Mouse (Mus musculus) megakaryocyte-erythroid progenitor cell, adult 5-6 weeks (primary cell): ENCODE measurements around the gene Fmo4. TPM values are rescaled to one million over a fixed set of nuclear protein-coding genes. Genes with fewer than 3 reads are reported as not detected.
A peak's percentile ranks its signal among the peaks of the same experiment; 100 is the strongest.
"Not testable (repeated sequence)": the region's sequence is repeated elsewhere in the genome, so short reads cannot be mapped to it uniquely, and the experiment has no call there.

Source experiments
- ATAC-seq: replicated peaks from 2 replicates; pipeline ENCODE4 v1.8.0; 2016; ENCODE audit warnings: mild to moderate bottlenecking, inconsistent platforms; ENCODE audit not compliant: severe bottlenecking, poor library complexity, low FRiP score, low TSS enrichment
- total RNA-seq, 2 experiments: library from RNA; stranded (forward) in 1 of 2; stranded (reverse) in 1 of 2; fragments of 200-1000, 215-1000 nt in 1 of 2; fragments of >200 nt in 1 of 2; fragmentation: Nextera tagmentation in 1 of 2; gene quantifications; 2 replicates each; pipeline ENCODE4 v1.2.3; 2014 to 2017

The Fmo4 gene
- total RNA-seq, 2 experiments from 2014 or later = not detected

GRCm38 (mm10) chr1:162807441-162807840 is 6.3 kb downstream of the Fmo4 start:
- ATAC-seq = no peak

GRCm38 (mm10) chr1:162805011-162805410 is 8.8 kb downstream of the Fmo4 start:
- no peak for ATAC-seq

- ATAC-seq = no peak
These were observed 17.3 kb downstream of the Fmo4 start for GRCm38 (mm10) chr1:162796441-162796840.

- ATAC-seq = no peak
These were observed 21.3 kb downstream of the Fmo4 start for GRCm38 (mm10) chr1:162792306-162793044.

GRCm38 (mm10) chr1:162785222-162785621 is 28.6 kb downstream of the Fmo4 start:
- ATAC-seq = no peak

DNA sequence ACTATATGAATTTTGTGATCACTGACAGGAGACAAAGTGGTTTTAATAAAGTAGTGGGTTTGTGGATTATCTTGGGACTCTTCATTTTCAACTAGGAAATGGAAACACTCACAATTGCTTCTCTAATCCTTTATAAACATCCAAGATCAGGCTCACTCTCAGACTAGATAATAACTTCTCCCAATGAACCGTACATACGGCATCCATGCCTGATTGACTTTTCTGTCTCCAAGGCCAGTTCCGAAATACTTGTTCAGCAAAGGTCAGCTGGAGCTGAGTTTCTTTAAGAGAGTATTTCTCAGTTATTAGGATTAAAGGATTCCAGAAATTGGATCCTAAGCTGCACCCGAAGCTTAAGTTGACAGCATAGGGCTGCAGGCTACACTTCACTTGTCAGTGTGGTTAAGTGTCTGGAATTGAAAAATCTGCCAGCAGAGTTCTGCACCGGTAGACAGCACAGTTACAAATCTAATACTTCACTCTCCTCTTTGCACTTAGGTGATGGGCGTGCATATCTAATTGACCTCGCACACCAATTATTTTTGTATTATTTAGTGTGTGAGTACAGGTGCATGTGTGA is 30.0 kb downstream of the Fmo4 start:
- no peak for ATAC-seq

DNA sequence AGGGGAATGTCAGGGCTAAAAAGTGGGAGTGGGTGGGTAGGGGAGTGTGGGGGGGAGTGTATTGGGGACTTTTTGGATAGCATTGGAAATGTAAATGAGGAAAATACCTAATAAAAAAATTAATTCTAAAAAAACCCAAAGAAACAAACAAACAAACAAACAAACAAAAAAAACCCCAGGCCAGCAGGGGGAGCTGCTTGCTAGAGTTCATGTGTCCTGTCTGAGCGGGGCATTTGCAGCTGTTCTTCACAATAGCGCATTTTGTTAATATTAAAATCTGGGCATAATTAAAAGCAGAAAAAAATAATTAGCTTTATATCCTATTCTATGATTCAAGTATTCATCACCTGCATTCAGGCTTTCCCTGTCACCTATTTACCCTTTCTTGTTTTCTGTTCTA is 32.7 kb downstream of the Fmo4 start:
- ATAC-seq = not testable (repeated sequence)

GRCm38 (mm10) chr1:162777943-162778538 is 35.7 kb downstream of the Fmo4 start:
- ATAC-seq = no peak

- no peak for ATAC-seq
These were observed 40.1 kb downstream of the Fmo4 start for GRCm38 (mm10) chr1:162773661-162774060.

GRCm38 (mm10) chr1:162771617-162772360 is 42.0 kb downstream of the Fmo4 start:
- no peak for ATAC-seq

GRCm38 (mm10) chr1:162752009-162752408 is 61.8 kb downstream of the Fmo4 start:
- no peak for ATAC-seq

DNA sequence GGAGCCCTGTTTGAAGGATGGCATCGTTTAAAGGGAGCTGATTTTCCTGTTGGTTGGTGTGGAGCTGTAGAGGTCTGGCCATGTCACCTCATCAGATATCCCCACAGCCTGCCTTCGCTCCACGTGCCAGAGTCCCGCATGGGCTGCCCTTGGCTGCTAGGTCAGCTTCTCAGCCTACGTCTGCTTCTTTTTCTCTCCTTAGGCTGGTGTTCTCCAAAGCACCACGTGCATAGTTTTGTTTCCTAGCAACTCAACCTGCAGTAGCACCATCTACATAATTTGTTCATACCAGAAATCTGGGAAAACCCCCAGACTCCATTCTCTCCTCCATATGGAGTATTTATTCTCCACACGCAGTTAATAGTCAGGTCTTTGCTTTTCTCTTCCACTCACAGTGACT is 64.2 kb downstream of the Fmo4 start:
- ATAC-seq = no peak

GRCm38 (mm10) chr1:162748761-162749160 is 65.0 kb downstream of the Fmo4 start:
- 0 out of 2 replicates have a peak, but pooled peaks have one; percentile 37 for ATAC-seq

Other genes with a start within 250 kb of the Fmo4 start
- gene Vamp4, start 243.5 kb downstream of the Fmo4 start, total RNA-seq (2014; fragmentation: Nextera tagmentation) = 13.2 and 15.5 TPM in 2 replicates
- 15.9 and 19.2 TPM in 2 replicates for gene Vamp4, start 243.5 kb downstream of the Fmo4 start, total RNA-seq (2017)
- not detected in 2 replicates for gene Myoc, start 174.8 kb downstream of the Fmo4 start, total RNA-seq (2014; fragmentation: Nextera tagmentation)
- not detected in 2 replicates for gene Myoc, start 174.8 kb downstream of the Fmo4 start, total RNA-seq (2017)
- gene Myocos, start 155.8 kb downstream of the Fmo4 start, total RNA-seq (2014; fragmentation: Nextera tagmentation) = not detected in 2 replicates
- gene Myocos, start 155.8 kb downstream of the Fmo4 start, total RNA-seq (2017) = not detected in 2 replicates
- 251 and 298 TPM in 2 replicates for gene Prrc2c, start 73.4 kb downstream of the Fmo4 start, total RNA-seq (2014; fragmentation: Nextera tagmentation)
- gene Prrc2c, start 73.4 kb downstream of the Fmo4 start, total RNA-seq (2017) = 150 and 186 TPM in 2 replicates
- not detected in 2 replicates for gene Fmo1, start 52.6 kb upstream of the Fmo4 start, total RNA-seq (2014; fragmentation: Nextera tagmentation)
- gene Fmo1, start 52.6 kb upstream of the Fmo4 start, total RNA-seq (2017) = not detected in 2 replicates
- not detected in 2 replicates for gene Fmo2, start 84.8 kb upstream of the Fmo4 start, total RNA-seq (2014; fragmentation: Nextera tagmentation)
- not detected in 2 replicates for gene Fmo2, start 84.8 kb upstream of the Fmo4 start, total RNA-seq (2017)
- not detected in 2 replicates for gene Fmo6, start 123.5 kb upstream of the Fmo4 start, total RNA-seq (2014; fragmentation: Nextera tagmentation)
- gene Fmo6, start 123.5 kb upstream of the Fmo4 start, total RNA-seq (2017) = not detected in 2 replicates
- not detected in 2 replicates for gene Fmo3, start 170.6 kb upstream of the Fmo4 start, total RNA-seq (2014; fragmentation: Nextera tagmentation)
- gene Fmo3, start 170.6 kb upstream of the Fmo4 start, total RNA-seq (2017) = not detected in 2 replicates